Mouse (Mus musculus): ENCODE data around the gene Sfxn3.

- peak; percentile 57 for TF ChIP-seq CTCF (IDR thresholded peaks at IDR 0.05; ENCODE audit: borderline replicate concordance, insufficient read depth, low read depth, low read length)
- TF ChIP-seq POLR2A (IDR thresholded peaks at IDR 0.05; ENCODE audit: borderline replicate concordance, insufficient read depth, low read length), result no peak
Measured at GRCm38 (mm10) chr19:45032570-45033332, 14.6 kb upstream of the Sfxn3 start.
